Mouse (Mus musculus) cerebellum, adult 18-20 months (tissue): ENCODE data around the gene Nop9.

Source experiments
- DNase-seq, 2 experiments: peaks; one replicate each; pipeline ENCODE4 v3.0.0; 2021

Nop9 gene

DNA sequence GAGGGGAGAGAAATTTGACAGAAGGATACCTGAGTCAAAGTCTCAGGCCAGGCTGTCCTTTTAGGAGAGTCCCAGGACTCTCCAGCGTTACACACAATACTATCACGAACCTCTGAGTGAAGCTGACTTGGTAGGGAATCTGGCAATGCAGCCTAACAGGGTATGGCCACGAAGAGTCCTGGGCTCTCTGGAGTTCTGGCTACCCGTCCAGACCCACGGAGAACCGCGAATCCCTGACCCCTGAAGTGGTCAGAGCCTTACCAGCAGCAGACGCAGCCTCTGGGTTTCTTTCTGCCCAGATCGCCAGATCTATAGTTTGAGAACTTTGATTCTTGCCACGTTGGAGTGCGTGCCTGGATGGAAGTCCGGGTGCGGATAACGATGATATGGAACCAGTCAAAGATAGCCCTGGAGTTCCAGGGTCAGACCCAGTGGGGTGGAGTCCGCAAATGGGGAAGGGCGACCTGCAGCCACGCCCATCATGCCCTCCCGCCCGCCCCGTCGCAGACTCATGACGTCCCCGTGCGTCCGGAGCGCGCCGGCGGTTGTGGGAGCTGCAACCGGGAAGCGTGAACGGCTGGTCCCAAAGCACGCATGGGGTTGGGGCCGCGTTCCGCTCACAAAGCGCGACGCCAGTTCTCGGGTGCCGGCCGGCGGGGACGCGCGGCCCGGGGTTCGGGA is at the start of gene Nop9, which contains the start of gene Dhrs1:
Gene Nop9, plus strand, starts transcription at position 514 of the 681 bp plus-strand sequence.
Gene Dhrs1, minus strand, starts transcription at position 511 of the 681 bp plus-strand sequence.
- DNase-seq = peak; percentile 84 to 89

DNA sequence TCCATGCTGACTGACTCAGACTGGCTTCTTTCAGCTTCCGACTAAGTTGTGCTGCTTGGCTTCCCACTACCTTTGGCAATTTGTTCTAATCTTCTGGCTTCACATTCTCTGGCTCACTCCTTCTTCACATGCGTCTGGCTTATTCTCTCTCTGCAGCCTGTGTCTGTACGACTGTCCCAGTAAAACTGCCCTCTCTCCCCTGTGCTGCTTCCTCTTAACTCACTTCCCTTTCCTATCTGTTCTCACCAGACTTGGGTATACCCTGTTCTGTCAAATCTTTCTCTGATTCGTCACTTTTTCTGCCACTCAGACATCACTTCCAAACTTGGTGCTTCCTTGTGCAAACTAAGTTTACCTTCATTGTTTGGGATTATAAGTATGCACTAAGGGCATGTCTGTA is 48.3 kb upstream of the Nop9 start:
- no peak for DNase-seq

DNA sequence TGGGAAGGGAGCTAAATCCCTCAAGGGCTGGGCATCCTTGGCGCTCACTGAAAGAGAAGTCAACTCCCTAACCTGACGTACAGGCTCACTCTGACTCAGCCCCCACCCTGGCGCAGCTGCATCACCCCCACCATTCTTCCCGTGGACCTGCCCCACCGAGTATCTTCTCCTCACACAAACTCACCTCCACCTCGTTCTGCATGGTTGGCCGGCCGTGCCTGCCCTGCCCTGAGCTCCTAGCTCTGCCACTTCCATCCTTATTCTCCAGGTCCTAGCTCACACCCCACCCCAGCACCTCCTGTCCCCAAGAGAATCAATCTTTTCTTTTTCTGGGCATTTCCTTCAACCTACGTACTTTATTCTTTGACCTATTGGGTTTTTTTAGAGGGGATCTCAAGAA is 44.4 kb upstream of the Nop9 start:
- DNase-seq = no peak

DNA sequence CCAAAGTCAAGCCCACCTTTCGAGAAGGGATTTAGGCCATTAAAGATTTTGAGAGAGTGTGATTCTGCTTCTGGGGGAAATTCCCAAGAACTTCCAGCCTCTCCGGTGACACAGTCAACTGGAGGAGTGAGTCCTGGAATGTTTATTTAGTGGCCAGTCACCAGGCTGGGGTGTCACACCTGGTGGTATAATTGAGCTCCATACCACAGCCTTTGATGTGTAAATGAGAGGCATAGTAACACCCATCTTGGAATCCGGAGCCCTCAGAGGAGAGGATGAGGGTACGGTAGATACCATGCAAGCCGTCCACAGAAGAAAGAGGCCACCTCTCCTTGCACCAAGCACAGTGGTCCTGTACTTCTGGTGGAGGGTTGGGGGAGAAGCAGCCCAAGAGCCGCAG is 42.7 kb upstream of the Nop9 start:
- DNase-seq = no peak

DNA sequence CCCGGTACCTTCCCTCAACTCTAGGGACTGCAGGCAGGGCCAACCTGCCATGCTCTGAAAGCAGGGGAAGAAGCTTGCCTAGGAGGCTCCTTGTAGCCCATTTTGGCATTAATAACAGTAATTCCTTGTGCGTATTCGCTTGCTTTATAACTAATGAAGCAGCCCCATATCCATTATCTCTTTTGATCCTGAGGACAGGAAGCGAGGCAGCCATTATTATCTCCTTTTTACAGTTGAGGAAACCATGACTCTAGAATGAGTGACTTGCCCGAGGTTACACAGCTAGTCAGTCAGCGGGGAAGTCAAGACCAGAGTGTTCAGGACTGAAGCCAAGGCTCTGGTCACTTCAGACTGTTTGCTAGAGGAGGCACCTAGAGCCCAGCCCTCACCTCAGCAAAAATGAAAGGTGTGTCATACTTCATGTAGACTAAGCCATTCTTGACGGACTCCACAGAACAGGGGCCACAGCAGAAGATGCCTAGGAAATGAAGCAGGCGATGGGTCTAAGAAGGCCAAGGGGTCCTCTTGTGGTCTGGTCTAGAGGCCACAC is 39.4 kb upstream of the Nop9 start:
- no peak for DNase-seq

- no peak for DNase-seq
Measured at GRCm38 (mm10) chr14:55707397-55707796, 38.1 kb upstream of the Nop9 start.

GRCm38 (mm10) chr14:55709509-55709908 is 36.0 kb upstream of the Nop9 start:
- no peak for DNase-seq

- DNase-seq = no peak
Measured at GRCm38 (mm10) chr14:55711786-55712185, 33.7 kb upstream of the Nop9 start.

- no peak for DNase-seq
Measured at GRCm38 (mm10) chr14:55713007-55713728, 32.3 kb upstream of the Nop9 start.

GRCm38 (mm10) chr14:55713729-55714122 is 31.8 kb upstream of the Nop9 start, which contains the start of gene Tgm1:
Gene Tgm1, minus strand, starts transcription at chr14:55713926.
- no peak for DNase-seq

DNA sequence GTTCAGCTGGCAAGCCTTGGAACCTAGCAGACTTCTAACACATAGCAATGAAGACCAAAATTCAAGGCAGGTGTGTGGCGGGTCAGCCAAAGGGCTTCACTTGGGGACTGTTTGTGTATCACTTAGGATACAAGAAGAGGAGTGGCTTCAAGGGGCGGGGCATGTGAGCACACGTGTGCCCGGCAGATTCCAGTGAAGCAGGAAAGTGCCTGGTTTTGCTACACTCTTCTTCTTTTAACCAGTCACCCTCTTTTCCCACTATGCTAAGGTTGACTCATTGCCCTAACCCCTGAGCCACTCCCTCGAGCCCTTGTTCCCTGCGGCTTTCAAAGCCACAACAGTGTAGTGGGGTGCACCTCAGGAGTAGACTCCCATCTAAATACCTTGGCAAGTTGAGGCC is 30.6 kb upstream of the Nop9 start:
- no peak for DNase-seq

GRCm38 (mm10) chr14:55716271-55716670 is 29.2 kb upstream of the Nop9 start:
- DNase-seq = no peak

- DNase-seq = no peak
Measured at GRCm38 (mm10) chr14:55716884-55717283, 28.6 kb upstream of the Nop9 start.

GRCm38 (mm10) chr14:55719737-55720136 is 25.8 kb upstream of the Nop9 start:
- no peak for DNase-seq

DNA sequence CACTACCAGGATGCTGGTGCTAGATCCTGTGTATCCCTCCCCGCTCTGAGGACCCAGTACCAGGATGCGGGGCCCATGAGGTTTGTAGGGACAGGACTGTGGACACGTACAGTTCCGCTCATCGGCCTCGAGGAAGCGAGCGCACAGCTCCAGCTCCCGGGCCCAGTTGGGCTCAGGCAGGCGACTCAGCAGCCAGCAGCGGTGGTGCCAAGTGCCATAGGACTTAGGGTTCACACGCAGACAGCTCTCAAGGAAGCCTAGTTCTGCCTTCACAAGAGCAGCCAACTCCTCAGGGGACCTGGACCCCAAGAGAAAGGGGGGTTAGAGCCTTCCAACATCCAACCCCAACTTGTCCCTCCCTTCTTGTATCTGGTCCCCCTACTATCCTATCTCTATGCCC is 24.8 kb upstream of the Nop9 start:
- DNase-seq = peak in 1 of 2 experiments; percentile 10

DNA sequence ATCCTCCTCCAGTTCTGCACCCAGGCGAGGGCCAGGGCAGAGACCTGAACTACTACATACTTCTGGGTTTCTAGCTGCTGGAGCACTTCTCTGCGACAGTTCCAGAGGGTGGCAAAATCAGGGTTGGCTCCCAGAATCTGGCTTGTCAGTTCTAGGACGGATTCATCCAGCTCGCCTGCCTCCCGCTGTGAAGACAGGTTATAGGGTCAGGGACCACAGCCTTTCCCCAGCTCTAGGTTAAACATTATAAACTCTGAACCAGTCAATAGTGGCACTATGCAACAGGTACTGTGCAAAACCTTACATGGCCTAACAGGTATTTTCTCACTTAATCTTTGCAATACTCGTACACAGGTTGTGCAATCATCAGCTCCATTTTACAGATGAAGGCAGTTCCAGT is 24.4 kb upstream of the Nop9 start:
- DNase-seq = peak in 1 of 2 experiments; percentile 9

DNA sequence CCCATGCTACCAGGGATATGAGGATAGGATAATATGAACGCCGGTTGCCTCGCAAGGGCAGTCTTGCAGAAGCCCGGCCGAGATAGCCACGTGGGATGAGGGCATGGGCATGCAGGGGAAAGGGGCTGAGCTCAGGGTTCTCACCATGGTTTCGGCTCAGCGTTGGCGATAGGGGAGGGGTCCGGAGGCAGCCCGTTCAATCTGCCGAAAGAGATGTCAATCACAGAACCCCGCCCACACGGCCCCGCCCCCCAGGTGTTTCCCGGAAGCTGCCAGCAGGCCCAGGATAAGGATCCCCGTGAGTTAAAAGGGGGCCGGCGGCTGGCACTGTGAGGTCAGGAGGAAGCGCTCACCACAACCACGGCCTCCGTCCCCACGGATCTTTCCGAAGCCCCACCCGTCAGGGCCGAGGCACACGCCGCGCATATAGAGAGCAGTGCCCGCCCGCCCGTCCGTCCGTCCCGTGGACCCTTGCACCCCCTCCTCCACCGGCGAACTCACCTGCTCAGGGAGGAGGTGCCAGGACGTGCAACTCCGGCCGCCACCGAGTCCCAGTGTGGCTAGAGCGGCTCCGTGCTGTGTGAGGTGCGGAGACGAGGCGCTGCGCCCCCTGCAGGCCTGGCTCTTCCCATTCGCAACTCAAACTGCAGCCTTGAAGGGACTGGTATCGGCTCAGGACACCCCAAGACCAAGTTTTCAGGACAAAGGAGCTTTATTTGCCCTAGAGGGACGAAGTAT is 23.6 kb upstream of the Nop9 start, which contains the start of gene Rabggta:
Gene Rabggta, minus strand, starts transcription at position 564 of the 738 bp plus-strand sequence.
- peak; percentile 94 to 97 for DNase-seq

- peak in 1 of 2 experiments; percentile 14 for DNase-seq
Measured at GRCm38 (mm10) chr14:55722438-55722945, 23.0 kb upstream of the Nop9 start.

GRCm38 (mm10) chr14:55723433-55723832 is 22.1 kb upstream of the Nop9 start:
- DNase-seq = no peak

GRCm38 (mm10) chr14:55724411-55724871 is 21.1 kb upstream of the Nop9 start:
- DNase-seq = no peak

DNA sequence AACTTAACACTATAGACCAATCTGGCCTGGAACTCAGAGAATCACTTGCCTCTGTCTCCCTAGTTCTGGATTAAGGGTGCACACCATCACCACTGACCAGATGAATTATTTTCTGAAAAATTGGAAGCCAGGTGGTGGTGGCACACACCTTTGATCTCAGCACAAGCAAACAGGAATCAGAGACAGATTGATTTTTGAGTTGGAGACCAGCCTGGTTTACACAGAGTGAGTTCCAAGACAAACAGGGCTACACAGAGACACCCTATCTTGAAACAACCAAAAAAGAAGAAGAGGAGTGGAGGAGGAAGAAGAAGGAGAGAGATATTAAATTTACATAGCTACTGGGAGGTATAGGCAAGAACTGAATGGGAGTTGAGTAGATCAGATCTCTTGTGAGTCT is 19.2 kb upstream of the Nop9 start:
- no peak for DNase-seq

DNA sequence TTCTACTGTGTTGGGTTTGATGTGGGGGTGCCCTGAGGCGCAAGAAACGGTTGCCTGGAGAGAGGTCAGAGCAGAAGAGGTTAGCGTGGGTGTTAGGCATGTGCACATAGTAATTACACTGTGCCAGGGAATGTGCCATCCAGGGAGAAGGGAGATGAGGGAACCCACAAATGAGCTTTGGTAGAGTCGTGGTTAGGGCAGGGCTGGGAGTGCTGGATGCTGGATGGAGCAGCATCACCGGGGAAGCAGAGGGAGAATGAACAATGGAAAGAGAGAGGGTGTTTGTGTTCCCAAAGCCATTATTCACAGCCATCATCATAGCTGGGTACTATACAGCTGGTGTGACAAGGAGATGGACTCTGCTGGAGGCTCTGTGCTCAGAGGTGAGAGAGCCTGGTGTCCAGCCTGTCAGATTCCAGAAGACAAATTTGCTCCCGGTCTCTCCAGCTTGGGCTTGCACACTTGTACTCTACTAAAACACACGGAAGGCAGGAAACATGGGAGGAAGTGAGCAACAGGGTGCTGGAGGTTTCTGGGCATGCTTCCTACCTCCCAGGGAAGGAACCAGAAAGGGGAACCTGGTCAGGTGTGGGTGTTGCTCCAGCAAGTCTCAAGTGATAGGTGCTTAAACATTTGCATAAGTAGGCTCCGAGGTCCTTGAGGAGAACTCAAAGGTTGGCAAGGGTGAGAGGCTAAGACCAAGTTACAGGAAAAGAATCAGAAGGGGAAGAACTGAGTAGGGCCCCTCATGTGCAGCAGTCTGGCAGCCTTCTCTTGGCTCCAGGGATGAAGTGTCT is 17.4 kb upstream of the Nop9 start:
- no peak for DNase-seq
